Mouse (Mus musculus): Measurements from ENCODE around the gene Naa38. TPM values are rescaled to one million over a fixed set of nuclear protein-coding genes. Genes with fewer than 3 reads are reported as not detected.

Gene Naa38
- total RNA-seq, 2 experiments from 2014 or later, result 117 to 120 TPM

DNA sequence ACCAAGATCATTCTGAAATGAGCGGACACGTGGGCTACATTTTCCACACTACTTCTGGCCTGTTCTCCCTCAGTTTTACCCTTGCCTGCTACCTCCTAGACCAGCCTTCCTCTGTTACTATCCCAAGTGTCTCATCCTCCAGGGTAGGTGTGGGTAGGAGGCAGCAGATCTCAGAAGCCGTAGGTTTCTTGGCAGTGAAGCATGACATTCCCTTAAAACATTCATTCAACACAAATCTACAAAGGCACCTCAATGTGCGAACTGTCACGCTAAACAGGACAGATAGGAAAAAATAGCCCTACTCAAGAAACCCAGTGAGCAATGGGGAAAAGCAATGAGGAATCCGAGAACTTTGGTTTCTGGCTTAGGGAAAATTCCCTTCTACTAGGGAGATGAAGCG is 17.3 kb downstream of the Naa38 start:
- peak; percentile 17 to 35 for DNase-seq (ENCODE audit: low spot score in 2 of 2)

DNA sequence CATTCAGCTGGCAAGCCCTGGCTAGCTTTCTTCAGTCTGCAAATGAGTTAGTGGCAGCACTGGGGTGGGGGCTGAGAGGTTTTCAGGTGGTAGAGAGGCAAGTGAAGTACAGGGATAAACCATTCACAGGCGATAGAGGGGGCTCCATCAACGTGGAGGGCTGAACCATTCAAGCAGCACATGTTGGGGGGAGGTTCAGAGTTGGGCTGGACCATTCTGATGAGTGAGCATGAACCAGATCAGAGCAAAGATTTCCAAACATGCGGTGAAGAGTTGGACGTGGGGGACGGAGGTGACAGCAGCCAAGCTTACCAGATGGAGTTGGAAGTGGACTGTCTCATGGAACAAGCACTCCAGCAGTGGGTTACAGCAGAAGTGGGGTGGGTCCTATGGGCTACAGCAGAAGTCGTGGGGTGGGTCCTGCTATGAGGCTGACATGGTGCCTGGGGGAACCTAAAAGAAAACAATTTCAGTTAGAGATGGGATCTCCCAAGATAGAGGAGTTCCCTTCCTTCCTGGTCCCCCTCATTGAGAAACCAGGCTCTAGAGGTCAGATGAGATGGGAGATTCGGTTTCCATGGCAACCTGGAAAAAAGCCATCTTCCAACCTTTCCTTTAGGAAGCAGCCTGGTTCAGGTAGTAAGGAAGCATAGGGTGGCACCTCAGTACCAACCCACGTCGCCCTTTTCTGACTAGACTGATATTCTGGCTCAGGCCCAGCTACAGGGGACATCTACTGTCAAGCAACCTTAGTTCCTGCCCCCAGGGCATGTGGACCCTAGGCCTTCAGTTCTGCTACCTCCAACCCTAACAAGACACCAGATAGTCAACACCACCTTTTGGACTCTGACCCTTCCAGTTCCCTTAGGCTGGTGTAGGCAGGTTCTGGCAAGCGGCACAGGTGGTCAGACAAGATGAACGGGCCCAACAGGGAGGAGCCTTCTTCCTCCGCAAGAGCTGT is 18.2 kb downstream of the Naa38 start, which contains the start of gene Kdm6b:
TSS of gene Kdm6b (minus strand) at position 455 of the 961 bp plus-strand sequence.
- DNase-seq (ENCODE audit: low spot score in 2 of 2), result peak; percentile 32 to 48

- no peak for DNase-seq (ENCODE audit: low spot score in 2 of 2)
Measured at GRCm38 (mm10) chr11:69414421-69415326, 19.4 kb downstream of the Naa38 start.

DNA sequence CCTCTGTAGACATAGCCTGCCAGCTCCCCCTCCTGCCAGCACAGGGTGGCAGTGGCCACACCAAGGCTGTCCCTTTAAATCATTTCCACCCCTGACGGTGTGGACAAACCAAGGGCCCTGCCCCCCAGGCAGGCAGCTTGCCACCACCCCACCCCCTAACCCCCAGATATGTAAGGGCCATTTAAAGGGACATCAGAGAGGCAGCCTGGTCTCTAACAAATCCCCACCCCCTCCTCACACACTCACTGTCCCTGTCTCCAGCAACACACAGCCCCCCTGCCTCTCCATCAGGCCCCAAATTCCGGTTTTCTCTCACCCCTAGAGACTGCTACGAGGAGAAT is 20.0 kb downstream of the Naa38 start:
- peak in 1 of 2 experiments; percentile 2 for DNase-seq (ENCODE audit: low spot score in 2 of 2)

- DNase-seq (ENCODE audit: low spot score in 2 of 2), result peak in 1 of 2 experiments; percentile 4
Measured at GRCm38 (mm10) chr11:69415668-69416451, 20.6 kb downstream of the Naa38 start.

- no peak for DNase-seq (ENCODE audit: low spot score in 2 of 2)
Measured at GRCm38 (mm10) chr11:69416509-69416908, 21.2 kb downstream of the Naa38 start.

DNA sequence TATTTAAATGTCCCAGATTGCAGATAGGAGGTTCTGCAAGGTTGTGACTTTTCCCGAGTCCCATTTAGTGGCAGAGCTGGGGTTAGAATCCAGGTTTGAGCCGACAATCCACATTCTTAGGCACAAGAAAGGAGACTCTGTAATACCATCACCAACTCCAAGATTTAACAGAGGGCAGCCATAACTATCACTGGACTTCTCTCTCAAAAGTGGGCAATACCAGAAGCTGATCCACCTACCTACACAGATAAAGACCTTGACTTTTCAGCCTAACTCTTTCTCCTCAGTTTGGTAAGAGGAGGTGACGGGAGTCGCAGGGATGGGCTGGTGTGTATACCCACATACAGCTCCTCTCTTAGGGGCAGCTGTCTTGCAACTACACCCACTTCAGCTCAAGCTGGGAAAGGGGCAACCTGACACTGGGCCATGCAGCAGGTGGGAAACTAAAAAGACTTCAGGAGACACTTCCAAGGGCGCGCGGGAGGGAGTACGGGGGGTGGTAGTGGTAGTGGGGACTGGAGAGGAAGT is 21.7 kb downstream of the Naa38 start:
- DNase-seq (ENCODE audit: low spot score in 2 of 2), result no peak

GRCm38 (mm10) chr11:69417449-69418384 is 22.4 kb downstream of the Naa38 start:
- peak; percentile 79 to 88 for DNase-seq (ENCODE audit: low spot score in 2 of 2)

GRCm38 (mm10) chr11:69418481-69419442 is 23.5 kb downstream of the Naa38 start:
- peak; percentile 83 to 92 for DNase-seq (ENCODE audit: low spot score in 2 of 2)

- peak; percentile 44 to 62 for DNase-seq (ENCODE audit: low spot score in 2 of 2)
Measured at GRCm38 (mm10) chr11:69419443-69419812, 24.1 kb downstream of the Naa38 start.

- no peak for DNase-seq (ENCODE audit: low spot score in 2 of 2)
Measured at GRCm38 (mm10) chr11:69419813-69420553, 24.7 kb downstream of the Naa38 start.

GRCm38 (mm10) chr11:69420554-69421000 is 25.3 kb downstream of the Naa38 start:
- no peak for DNase-seq (ENCODE audit: low spot score in 2 of 2)

- DNase-seq (ENCODE audit: low spot score in 2 of 2), result no peak
Measured at GRCm38 (mm10) chr11:69421131-69421977, 26.1 kb downstream of the Naa38 start.

DNA sequence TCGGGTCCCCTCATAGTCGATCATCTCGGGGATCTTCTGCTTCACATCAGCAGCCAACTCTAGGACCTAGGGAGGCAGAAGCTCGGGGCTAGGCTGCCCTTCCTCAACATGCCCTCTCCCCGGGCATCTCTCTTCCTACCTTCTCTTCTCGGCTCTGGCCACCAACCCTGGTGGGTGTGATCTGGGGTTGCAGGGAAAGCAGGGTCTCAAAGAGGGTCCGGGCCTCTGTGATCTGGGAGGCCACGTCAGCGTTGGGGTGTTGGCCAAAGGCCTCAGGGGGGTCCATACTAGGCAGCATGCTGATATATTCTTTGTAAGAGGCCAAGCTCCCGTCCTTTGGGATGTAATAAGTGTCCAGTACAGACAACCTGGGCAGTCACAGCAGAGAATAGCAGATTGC is 27.6 kb downstream of the Naa38 start:
- DNase-seq (ENCODE audit: low spot score in 2 of 2), result no peak

DNA sequence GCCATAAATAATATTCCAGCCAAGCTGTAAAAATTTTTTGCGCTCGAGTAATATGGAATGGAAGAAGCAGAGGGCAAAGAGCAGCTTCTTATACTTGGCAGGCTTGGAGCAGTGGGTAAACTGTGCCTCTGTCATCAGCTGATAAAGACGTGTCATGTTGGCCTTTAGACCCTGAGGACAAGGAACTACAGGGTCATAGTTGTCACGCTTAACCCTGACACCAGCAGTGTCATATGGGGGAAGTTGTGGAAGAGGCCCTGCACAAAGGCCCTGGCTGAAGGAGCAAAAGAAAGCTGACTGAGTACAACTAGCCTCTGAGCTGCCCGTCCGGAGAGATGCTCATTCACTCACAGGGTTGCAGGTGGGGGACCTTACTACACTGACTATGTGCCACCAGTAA is 28.6 kb downstream of the Naa38 start:
- no peak for DNase-seq (ENCODE audit: low spot score in 2 of 2)

DNA sequence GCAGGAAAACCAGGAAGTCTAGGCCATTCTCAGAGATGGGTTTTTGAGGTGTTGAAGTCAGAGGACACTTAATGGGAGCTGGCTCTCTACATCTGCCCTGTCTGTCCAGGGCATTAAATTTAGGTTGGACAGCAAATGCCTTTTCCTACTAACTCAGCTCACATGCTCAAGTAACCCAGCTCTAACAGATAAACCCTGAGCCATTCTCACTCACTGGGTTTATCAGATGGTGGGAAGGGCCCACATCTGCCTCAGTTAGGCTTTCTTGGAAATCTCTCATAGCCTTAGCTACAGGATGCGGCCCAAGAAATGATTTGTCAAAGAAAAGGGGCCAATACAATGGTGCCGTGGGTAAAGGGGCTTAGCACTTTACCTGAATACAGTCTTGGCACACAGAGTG is 31.0 kb downstream of the Naa38 start:
- no peak for DNase-seq (ENCODE audit: low spot score in 2 of 2)

- DNase-seq (ENCODE audit: low spot score in 2 of 2), result no peak
Measured at GRCm38 (mm10) chr11:69428751-69429150, 33.5 kb downstream of the Naa38 start.

All from left cerebral cortex, adult 18-20 months (tissue).